Mouse (Mus musculus): ENCODE results near the gene Zbtb16. TPM values are rescaled to one million over a fixed set of nuclear protein-coding genes. Genes with fewer than 3 reads are reported as not detected.

Zbtb16 gene
- polyA plus RNA-seq, 1 experiment from 2014 or later = 6.9 TPM

DNA sequence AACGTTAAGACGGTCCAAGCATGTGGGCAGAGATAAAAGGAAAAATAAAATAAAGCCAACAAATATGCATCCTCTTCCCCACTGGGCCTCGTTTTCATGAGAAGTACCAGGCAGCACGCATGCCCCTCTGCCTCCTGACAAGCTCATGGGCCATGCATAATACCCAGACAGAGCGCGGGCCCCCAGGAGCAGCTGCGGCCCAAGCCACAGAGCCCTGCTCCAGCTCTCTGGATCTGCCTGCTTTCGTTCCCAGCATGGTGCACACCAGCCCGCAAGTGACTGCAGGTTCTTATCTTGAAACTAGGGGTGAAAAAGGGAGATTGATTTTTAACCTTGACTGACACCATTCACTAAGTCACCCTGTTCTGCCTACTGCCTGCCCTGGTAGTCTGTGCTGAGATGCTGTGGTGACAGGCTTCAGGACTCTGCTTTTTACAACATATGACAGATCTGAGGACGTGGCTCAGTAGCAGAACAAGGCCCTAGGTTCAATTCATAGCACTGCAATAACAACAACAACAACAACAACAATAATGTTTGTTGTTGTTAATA lies 79.7 kb downstream of the Zbtb16 start:
- no peaks in the 10 kb centered on the region for H3K9me3 ChIP-seq (replicated peaks)
- H3K27me3 ChIP-seq = no peaks in the 10 kb centered on the region
- no peaks in the 10 kb centered on the region for H3K36me3 ChIP-seq
- H3K4me1 ChIP-seq = peaks cover 48% of the 10 kb centered on the region
- peak overlapping the region; percentile 74 for H3K27ac ChIP-seq
- no peak overlapping the region for H3K9ac ChIP-seq
- peak; percentile 77 for ATAC-seq (ENCODE audit: low FRiP score)
- H3K4me2 ChIP-seq (replicated peaks) = no peak overlapping the region
- H3K4me3 ChIP-seq = no peak overlapping the region
- WGBS = 28% methylated on average over 10 of the region's 10 CpGs

DNA sequence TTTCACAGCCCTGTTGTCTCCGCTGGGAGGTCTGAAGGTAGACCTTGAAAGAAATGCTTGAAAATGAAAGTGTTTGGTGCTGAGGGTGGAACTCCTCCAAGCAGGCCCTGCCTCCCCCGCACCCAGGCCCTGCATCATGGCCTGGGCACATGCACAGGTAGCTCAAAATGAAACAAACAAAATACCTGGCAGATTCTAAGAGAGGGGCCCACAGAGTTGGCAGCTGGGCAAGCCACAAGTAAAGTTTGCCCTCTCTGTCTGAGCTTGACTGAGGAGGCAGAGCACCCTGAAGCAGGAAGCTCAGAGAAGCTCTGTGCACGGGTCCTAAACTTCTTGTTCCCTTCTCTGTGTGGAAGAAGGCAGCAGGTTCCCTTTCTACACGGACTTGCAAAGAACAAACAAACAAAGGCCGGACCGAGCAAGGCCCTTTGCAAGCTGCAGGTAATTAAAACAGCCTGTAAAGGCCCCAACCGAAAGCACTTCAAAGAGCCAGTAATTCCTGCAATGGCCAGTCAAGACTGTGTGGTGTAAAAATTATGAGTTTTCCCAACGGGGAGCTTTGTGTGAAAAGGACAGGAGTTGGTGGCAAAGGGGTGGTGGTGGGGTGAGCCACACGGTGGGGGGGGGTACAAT lies 80.5 kb downstream of the Zbtb16 start:
- H3K9ac ChIP-seq = no peak overlapping the region
- no peak overlapping the region for H3K4me3 ChIP-seq
- H3K27me3 ChIP-seq = no peaks in the 10 kb centered on the region
- no peak overlapping the region for H3K4me2 ChIP-seq (replicated peaks)
- H3K27ac ChIP-seq = peak overlapping the region; percentile 74
- no peaks in the 10 kb centered on the region for H3K9me3 ChIP-seq (replicated peaks)
- WGBS = 42% methylated on average over 9 of the region's 9 CpGs
- H3K36me3 ChIP-seq = no peaks in the 10 kb centered on the region
- H3K4me1 ChIP-seq = peaks cover 40% of the 10 kb centered on the region
- peak; percentile 49 for ATAC-seq (ENCODE audit: low FRiP score)

DNA sequence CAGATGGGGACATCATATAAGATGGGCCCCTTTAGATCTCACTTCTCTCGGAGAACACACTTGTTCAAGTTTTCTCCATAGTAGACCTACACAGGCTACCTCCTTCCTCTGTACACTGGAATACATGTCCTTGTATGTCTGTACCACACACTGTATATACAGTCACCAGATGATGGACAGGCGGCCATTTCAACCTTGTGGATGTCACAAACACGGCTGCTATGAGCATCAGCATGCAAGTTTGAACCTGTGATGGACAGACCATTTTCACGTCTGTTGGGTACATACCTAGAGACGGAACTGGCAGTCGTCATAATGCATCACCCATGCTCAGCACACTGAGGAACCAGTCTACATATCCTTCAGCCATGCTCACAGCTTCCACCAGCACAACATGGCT lies 81.6 kb downstream of the Zbtb16 start:
- H3K27me3 ChIP-seq = no peaks in the 10 kb centered on the region
- no peaks in the 10 kb centered on the region for H3K36me3 ChIP-seq
- H3K4me1 ChIP-seq = peaks cover 30% of the 10 kb centered on the region
- no peak overlapping the region for H3K4me3 ChIP-seq
- H3K9ac ChIP-seq = no peak overlapping the region
- H3K4me2 ChIP-seq (replicated peaks) = no peak overlapping the region
- 96% methylated on average over 6 of the region's 6 CpGs for WGBS
- no peaks in the 10 kb centered on the region for H3K9me3 ChIP-seq (replicated peaks)
- H3K27ac ChIP-seq = no peak overlapping the region
- ATAC-seq (ENCODE audit: low FRiP score) = no peak

DNA sequence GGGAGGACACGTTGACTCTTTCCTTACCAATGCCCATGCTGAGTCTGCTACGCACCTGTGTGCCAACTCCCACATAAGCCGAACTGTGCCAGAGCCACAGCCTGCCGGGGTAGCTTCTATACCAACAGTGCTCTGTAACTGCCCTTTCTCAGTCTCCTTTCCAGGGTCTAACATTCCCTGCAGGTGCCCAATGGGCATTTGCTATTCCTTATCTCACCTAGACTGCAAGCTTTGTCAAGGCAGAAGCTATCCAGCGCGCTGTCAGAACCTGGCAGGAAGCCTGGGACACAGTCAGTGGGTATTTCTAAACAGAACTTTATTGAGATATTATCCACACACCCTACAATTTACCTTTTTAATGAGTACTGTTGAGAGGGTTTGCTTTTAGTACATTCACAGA lies 82.1 kb downstream of the Zbtb16 start:
- ATAC-seq (ENCODE audit: low FRiP score) = no peak
- H3K4me2 ChIP-seq (replicated peaks) = no peak overlapping the region

DNA sequence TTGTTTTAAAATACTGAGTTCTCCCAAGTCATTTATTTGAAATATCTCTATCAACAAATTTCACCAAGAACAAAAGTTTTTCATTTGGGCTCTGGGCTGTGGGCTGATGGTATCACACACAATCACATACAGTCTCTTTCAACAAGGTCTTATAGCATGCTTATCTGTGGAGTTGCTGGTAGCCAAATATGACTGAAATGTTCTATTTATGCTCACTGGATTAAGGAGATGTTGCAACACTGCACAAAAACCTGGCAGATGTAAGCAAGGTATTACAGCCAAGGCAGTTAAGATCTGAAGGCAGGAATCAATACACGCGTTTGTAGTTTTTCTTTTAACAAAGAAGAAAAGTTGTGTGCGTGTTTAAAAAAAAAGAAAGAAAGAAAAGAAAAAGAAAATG lies 84.1 kb downstream of the Zbtb16 start:
- Histone ChIP-seq H3K4me1 (peaks cover 22% of the 10 kb centered on the region), H3K9me3 (replicated peaks) (no peaks in the 10 kb centered on the region), H3K27ac (no peak overlapping the region), H3K36me3 (no peaks in the 10 kb centered on the region), H3K27me3 (no peaks in the 10 kb centered on the region), H3K4me2 (replicated peaks) (no peak overlapping the region), H3K4me3 (no peak overlapping the region), H3K9ac (no peak overlapping the region)
- 95% methylated on average over 3 of the region's 3 CpGs for WGBS
- no peak for ATAC-seq (ENCODE audit: low FRiP score)

More for the DNA sequence above, 82.1 kb downstream of the Zbtb16 start:
- 93% methylated on average over 6 of the region's 6 CpGs for WGBS
- Histone ChIP-seq H3K4me1 (peaks cover 30% of the 10 kb centered on the region), H3K27ac (no peak overlapping the region), H3K4me3 (no peak overlapping the region), H3K9me3 (replicated peaks) (no peaks in the 10 kb centered on the region), H3K9ac (no peak overlapping the region), H3K27me3 (no peaks in the 10 kb centered on the region), H3K36me3 (no peaks in the 10 kb centered on the region)

DNA sequence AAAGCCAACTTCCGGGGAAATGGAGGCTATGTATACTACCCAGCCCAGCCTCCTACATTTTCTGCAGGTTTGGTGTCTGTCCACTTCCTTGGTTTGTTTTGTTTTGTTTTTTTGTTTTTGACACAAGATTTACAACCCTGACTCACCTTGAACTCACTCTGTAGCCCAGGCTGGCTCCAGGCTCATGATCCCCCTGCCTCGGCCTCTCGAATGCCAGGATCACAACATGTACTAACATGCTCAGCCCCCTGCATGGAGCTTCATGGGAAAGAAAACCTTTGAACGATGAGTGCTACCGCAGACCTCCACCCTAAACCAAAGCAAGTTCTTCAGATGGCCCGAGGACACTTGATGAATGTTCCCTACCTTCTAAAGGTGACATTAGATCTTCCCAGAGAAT lies 86.4 kb downstream of the Zbtb16 start:
- no peaks in the 10 kb centered on the region for H3K36me3 ChIP-seq
- no peak overlapping the region for H3K27ac ChIP-seq
- ATAC-seq (ENCODE audit: low FRiP score) = no peak
- no peaks in the 10 kb centered on the region for H3K27me3 ChIP-seq
- WGBS = 91% methylated on average over 6 of the region's 6 CpGs
- no peak overlapping the region for H3K4me2 ChIP-seq (replicated peaks)
- peaks cover 14% of the 10 kb centered on the region for H3K4me1 ChIP-seq
- no peak overlapping the region for H3K9ac ChIP-seq
- no peak overlapping the region for H3K4me3 ChIP-seq
- H3K9me3 ChIP-seq (replicated peaks) = no peaks in the 10 kb centered on the region

DNA sequence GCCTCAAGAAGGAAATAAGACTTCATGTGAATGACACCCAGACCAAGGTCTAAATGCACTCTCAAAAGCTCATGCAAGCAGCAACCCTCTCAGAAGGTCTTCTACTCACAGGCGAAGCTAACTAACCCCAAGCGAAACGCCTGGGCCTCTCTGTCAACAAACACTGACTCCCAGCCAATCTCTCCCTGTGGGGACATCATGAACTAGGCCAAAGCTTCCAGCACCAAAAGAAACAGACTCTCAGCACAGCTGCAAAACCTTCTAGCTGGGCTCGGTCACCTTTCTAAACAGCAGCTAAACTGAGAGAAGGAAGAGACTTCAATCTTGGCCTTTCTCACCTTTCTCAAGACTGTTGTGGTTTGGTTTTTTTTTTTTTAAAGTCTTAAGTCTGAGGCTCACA lies 86.9 kb downstream of the Zbtb16 start:
- H3K27ac ChIP-seq = no peak overlapping the region
- no peak overlapping the region for H3K9ac ChIP-seq
- no peaks in the 10 kb centered on the region for H3K27me3 ChIP-seq
- no peaks in the 10 kb centered on the region for H3K9me3 ChIP-seq (replicated peaks)
- no peaks in the 10 kb centered on the region for H3K36me3 ChIP-seq
- peaks cover 19% of the 10 kb centered on the region for H3K4me1 ChIP-seq
- ATAC-seq (ENCODE audit: low FRiP score) = no peak
- WGBS = 77% methylated on average over 4 of the region's 4 CpGs
- no peak overlapping the region for H3K4me3 ChIP-seq
- no peak overlapping the region for H3K4me2 ChIP-seq (replicated peaks)

DNA sequence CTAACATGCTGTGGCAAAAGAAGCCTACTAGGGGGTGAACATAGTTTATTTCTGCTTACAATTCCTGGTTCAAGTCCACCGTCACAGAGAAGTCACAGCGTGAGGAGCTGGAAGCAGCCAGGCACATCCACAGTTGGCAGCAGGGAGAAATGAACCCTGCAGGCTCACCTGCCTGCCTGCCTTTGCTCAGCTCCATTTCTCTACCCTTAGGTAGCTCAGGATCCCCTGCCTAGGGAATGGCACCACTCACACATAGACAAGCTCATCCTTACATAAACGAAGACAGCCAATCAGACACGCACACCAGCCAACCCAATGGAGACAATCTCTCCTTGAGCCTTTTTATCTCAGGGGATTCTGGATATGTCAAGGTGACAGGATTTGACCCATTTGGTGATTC lies 87.3 kb downstream of the Zbtb16 start:
- H3K4me3 ChIP-seq = no peak overlapping the region

DNA sequence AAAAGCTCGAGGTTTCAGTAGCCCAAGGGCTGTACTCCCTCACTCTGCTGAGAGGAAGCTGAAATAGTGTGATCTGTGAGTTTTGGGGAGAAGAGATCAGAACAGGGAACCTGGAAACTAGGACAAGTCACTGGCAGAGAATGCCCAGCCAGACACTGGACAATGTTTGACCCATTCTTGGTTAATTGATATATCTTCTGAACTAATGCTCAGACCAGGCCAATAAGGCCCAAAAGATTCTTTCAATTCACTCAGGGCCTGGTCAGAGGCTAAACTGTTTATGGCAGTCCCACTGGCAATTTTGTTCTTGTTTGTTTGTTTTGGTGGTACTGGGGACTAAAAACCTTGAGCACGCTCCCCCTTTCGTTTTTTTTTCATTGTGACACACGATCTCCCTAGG lies 87.8 kb downstream of the Zbtb16 start:
- Histone ChIP-seq H3K27me3 (no peaks in the 10 kb centered on the region), H3K4me1 (peaks cover 19% of the 10 kb centered on the region), H3K4me2 (replicated peaks) (no peak overlapping the region), H3K9ac (no peak overlapping the region), H3K9me3 (replicated peaks) (no peaks in the 10 kb centered on the region), H3K4me3 (no peak overlapping the region), H3K36me3 (no peaks in the 10 kb centered on the region), H3K27ac (no peak overlapping the region)
- 77% methylated on average over 4 of the region's 4 CpGs for WGBS
- no peak for ATAC-seq (ENCODE audit: low FRiP score)

More for the DNA sequence above, 87.3 kb downstream of the Zbtb16 start:
- WGBS = 96% methylated on average over 4 of the region's 4 CpGs
- Histone ChIP-seq H3K9ac (no peak overlapping the region), H3K4me1 (peaks cover 19% of the 10 kb centered on the region), H3K27ac (no peak overlapping the region), H3K4me2 (replicated peaks) (no peak overlapping the region), H3K27me3 (no peaks in the 10 kb centered on the region), H3K36me3 (no peaks in the 10 kb centered on the region), H3K9me3 (replicated peaks) (no peaks in the 10 kb centered on the region)
- no peak for ATAC-seq (ENCODE audit: low FRiP score)

DNA sequence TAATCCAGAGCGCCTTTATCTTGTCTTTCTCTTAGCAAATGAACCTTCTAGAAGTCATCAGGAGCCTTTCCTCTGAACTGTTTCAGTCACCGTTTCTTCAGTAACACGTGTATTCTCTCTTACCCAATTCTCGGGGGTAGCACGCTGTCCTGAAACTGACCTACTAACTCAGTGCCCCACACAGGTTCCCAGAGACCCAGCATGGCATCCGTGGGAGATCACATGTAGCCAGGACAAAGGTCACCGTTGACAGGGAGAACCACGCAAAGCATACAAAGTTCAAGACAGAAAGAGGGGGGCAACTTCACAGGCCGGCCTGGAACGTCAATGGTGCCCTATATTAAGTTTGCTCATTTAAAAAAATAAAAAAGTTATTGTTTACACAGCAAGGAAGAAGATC lies 89.5 kb downstream of the Zbtb16 start:
- Histone ChIP-seq H3K27me3 (no peaks in the 10 kb centered on the region), H3K27ac (no peak overlapping the region)
- no peak for ATAC-seq (ENCODE audit: low FRiP score)

DNA sequence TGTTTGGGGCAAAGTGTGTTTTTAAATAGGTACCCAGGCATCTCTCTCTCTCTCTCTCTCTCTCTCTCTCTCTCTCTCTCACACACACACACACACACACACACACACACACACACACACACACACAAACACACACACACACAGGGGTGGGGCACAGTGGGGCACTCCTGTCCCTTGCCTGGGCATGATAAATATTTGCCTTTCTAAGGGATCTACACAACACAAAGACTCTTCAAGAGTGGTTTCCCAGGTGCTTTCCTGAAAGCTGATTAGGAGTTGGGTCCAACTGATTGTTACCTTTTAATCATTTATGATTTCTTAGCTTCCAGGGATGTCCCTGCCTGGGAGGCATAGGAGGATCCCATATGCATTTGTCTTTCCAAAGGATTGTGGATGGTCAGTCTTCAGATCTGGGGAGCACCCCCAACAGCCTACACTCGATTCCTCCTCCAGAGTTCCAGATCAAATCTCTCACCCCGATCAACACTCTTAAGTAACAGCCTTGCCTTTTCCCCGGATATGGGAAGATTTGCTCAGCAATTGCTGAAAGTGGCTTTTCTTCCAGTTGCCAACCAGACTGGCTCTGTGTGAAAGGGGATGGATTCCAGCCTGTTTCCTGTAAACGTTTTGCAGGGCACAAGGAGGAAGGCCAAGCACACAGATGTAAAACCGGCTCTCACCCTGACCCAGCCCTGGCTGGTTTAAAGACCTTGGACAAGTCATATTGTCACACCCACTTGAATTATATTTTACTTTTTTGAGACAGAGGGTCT lies 90.5 kb downstream of the Zbtb16 start:
- WGBS = 73% methylated on average over 5 of the region's 5 CpGs
- no peaks in the 10 kb centered on the region for H3K9me3 ChIP-seq (replicated peaks)
- ATAC-seq (ENCODE audit: low FRiP score) = no peak
- H3K4me1 ChIP-seq = peaks cover 21% of the 10 kb centered on the region
- H3K36me3 ChIP-seq = no peaks in the 10 kb centered on the region
- no peaks in the 10 kb centered on the region for H3K27me3 ChIP-seq
- no peak overlapping the region for H3K9ac ChIP-seq
- no peak overlapping the region for H3K27ac ChIP-seq
- H3K4me3 ChIP-seq = no peak overlapping the region
- no peak overlapping the region for H3K4me2 ChIP-seq (replicated peaks)

More for the DNA sequence above, 89.5 kb downstream of the Zbtb16 start:
- Histone ChIP-seq H3K4me1 (peaks cover 14% of the 10 kb centered on the region), H3K4me3 (no peak overlapping the region), H3K9me3 (replicated peaks) (no peaks in the 10 kb centered on the region), H3K36me3 (no peaks in the 10 kb centered on the region), H3K4me2 (replicated peaks) (no peak overlapping the region), H3K9ac (no peak overlapping the region)
- 89% methylated on average over 10 of the region's 10 CpGs for whole genome bisulfite sequencing

DNA sequence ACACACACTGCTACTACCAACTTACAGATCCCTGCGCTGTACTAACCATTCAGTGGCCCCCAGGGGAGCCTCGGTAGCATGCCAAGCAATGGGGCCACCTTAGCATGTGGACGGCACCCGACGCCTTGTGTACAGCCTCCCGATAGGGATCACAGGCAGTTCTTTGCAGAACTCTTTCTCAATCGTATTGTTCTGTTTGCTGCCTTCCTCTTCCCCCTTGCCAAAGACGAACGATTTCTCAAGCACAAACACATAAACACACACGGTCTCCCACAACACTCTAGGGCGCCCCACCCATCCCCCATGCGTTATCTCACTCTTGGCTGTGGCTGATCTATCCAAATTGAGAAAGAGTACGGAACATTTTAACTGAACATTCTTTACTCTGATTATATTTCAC lies 91.1 kb downstream of the Zbtb16 start:
- no peak overlapping the region for H3K4me3 ChIP-seq
- H3K4me2 ChIP-seq (replicated peaks) = no peak overlapping the region
- WGBS = 86% methylated on average over 13 of the region's 13 CpGs
- H3K27me3 ChIP-seq = no peaks in the 10 kb centered on the region
- no peak overlapping the region for H3K27ac ChIP-seq
- no peak for ATAC-seq (ENCODE audit: low FRiP score)
- no peaks in the 10 kb centered on the region for H3K36me3 ChIP-seq
- no peak overlapping the region for H3K9ac ChIP-seq
- peaks cover 27% of the 10 kb centered on the region for H3K4me1 ChIP-seq
- no peaks in the 10 kb centered on the region for H3K9me3 ChIP-seq (replicated peaks)

DNA sequence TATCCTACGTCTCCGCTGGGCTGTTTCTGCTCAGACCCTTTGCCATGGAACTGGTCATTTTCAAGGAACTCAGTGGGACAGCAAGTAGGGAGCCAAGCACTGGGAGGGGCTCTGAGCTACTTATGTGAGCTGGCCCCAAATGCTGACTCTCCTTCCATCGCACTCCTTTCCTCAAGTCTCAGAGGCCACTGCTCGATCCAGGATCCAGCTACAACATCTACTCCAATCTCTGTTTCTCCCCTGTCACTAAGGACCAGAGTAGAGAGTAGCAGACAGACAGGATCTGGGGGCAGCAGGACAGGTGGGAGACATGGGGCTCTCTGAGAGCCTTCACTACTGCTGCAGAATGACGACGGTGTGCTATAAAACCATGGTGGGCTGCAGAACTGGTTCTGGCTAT lies 91.6 kb downstream of the Zbtb16 start:
- no peak overlapping the region for H3K27ac ChIP-seq
- ATAC-seq (ENCODE audit: low FRiP score) = no peak

More for the DNA sequence above, 91.6 kb downstream of the Zbtb16 start:
- Histone ChIP-seq H3K9ac (no peak overlapping the region), H3K4me3 (no peak overlapping the region), H3K4me2 (replicated peaks) (no peak overlapping the region), H3K27me3 (no peaks in the 10 kb centered on the region), H3K36me3 (no peaks in the 10 kb centered on the region), H3K9me3 (replicated peaks) (no peaks in the 10 kb centered on the region), H3K4me1 (peaks cover 31% of the 10 kb centered on the region)
- WGBS = 84% methylated on average over 6 of the region's 6 CpGs

Data from hindbrain, embryonic 12.5 days (tissue).